Mouse (Mus musculus) embryonic facial prominence, embryonic 13.5 days (tissue): ENCODE measurements at regions not wholly inside any gene's neighbourhood (a gene's known extent, or its start where the extent isn't known, plus 50 kb on each side); places are given as distances from the start of the nearest gene placed in this dataset.

Experiments
- ATAC-seq: fragments of 200-750 bp; cut with Nextera tagmentation; 2 replicates; pipeline ENCODE4 v1.8.0; 2017; ENCODE audit warnings: low read depth; ENCODE audit not compliant: insufficient number of reproducible peaks, insufficient read depth, low FRiP score, low TSS enrichment
- H3K27ac ChIP-seq: fragments of 300-500 bp; sonication (generic); 2 replicates; pipeline ENCODE4 v1.5.1; 2015; ENCODE audit warnings: moderate library complexity, mild to moderate bottlenecking, inconsistent platforms
- H3K27me3 ChIP-seq: fragments of 300-500 bp; sonication (generic); 2 replicates; pipeline ENCODE4 v1.6.1; 2015; ENCODE audit warnings: mild to moderate bottlenecking, inconsistent platforms
- H3K36me3 ChIP-seq: fragments of 300-500 bp; sonication (generic); 2 replicates; pipeline ENCODE4 v1.6.1; 2015; ENCODE audit warnings: mild to moderate bottlenecking, inconsistent platforms
- H3K4me1 ChIP-seq: fragments of 300-500 bp; sonication (generic); 2 replicates; pipeline ENCODE4 v1.6.1; 2015; ENCODE audit warnings: inconsistent platforms
- H3K4me2 ChIP-seq: fragments of 300-500 bp; sonication (generic); 2 replicates; pipeline ENCODE4 v1.6.1; 2015; ENCODE audit warnings: moderate library complexity, mild to moderate bottlenecking, inconsistent platforms
- H3K4me3 ChIP-seq: fragments of 300-500 bp; sonication (generic); 2 replicates; pipeline ENCODE4 v1.5.1; 2015; ENCODE audit warnings: mild to moderate bottlenecking, inconsistent platforms
- H3K9ac ChIP-seq: fragments of 300-500 bp; sonication (generic); 2 replicates; pipeline ENCODE4 v1.6.1; 2015; ENCODE audit warnings: mild to moderate bottlenecking, inconsistent platforms
- H3K9me3 ChIP-seq: fragments of 300-500 bp; sonication (generic); 2 replicates; pipeline ENCODE4 v1.6.1; 2016; ENCODE audit warnings: inconsistent platforms
- WGBS: fragments of 180-500 bp; shearing (Covaris S2); methylation state at CpG from one replicate; pipeline ENCODE4 v1.1.7; 2015; ENCODE audit warnings: mixed read lengths; 5-methylcytosine and 5-hydroxymethylcytosine counted together

DNA sequence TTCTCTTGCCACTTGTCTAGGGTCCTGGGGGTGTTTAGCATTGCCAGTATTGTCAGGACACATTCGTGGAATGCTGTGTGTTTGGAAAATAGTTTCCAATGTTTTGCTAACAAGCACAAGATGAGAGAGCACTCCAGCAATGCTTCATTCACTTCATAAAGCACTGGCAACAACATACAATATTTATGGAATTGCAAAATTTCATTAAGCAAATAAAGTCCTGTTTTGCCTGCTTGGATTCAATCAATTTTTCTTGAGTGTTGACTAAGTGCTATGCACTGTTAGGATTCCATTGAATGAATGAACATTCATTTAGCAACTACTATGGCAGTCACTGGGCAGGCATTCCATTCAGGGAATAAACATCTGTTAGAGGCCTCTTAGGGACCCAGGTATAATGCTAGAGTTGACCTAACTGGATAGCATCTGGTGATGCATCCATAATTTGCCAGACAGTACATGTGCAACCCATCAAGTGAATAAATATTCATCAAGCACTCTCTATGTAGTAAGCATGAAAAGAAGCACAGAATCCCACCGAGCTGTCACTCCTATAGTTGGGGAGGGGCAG lies 171.2 kb upstream of the Klf4 start:
- Histone ChIP-seq H3K4me3 (no peak overlapping the region), H3K36me3 (no peaks in the 10 kb centered on the region), H3K4me2 (no peak overlapping the region), H3K27me3 (no peaks in the 10 kb centered on the region), H3K27ac (no peak overlapping the region), H3K9ac (no peak overlapping the region), H3K4me1 (peaks cover 13% of the 10 kb centered on the region), H3K9me3 (no peaks in the 10 kb centered on the region)
- WGBS, result 51% methylated on average over 2 of the region's 2 CpGs
- ATAC-seq, result no peak

DNA sequence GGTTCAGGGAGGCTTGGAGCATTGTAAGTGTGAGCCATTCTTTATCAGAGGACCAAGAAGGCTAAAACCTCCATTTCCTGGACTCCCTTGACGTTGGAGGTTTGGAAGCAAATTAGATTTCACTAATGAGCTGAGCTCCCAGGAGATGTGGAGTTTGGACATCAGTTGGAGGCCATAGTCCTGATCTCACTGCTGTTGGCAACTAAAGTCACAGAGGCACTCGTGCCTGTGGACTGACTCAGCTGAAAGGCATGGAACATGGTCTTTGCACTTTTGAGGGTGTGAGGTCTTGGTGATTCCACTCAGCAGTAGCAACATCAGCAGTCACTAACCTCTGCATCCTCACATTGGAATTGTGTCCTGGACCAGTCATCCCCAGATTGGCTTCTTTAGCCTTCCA lies 169.1 kb upstream of the Klf4 start:
- no peaks in the 10 kb centered on the region for H3K36me3 ChIP-seq
- H3K9ac ChIP-seq, result no peak overlapping the region
- H3K4me3 ChIP-seq, result no peak overlapping the region
- no peaks in the 10 kb centered on the region for H3K9me3 ChIP-seq
- H3K27ac ChIP-seq, result no peak overlapping the region
- WGBS, result 64% methylated on average over 2 of the region's 2 CpGs
- H3K4me2 ChIP-seq, result no peak overlapping the region
- ATAC-seq, result no peak
- H3K4me1 ChIP-seq, result peaks cover 23% of the 10 kb centered on the region
- no peaks in the 10 kb centered on the region for H3K27me3 ChIP-seq

DNA sequence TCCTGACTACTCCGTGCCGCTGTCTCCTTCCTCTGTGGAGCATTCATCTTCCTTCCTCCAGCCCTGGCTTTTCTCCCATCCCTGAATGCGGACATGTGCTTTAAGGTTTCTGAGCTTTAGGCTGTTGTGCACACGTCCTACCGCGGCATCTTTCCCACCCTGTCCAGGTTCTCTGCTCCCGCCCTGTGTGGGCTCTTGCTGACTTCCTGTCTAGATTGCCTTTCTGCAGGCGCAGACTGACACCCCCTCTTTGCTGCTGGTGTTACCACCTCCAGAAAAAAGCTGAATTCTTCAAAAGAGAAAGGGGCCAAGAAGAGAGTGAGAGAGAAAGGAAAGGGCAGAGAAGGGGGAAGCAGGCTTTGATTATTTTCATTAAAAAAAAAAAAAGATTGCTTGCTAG lies 167.7 kb upstream of the Klf4 start:
- Histone ChIP-seq H3K27ac (no peak overlapping the region), H3K9ac (no peak overlapping the region), H3K4me3 (no peak overlapping the region), H3K36me3 (no peaks in the 10 kb centered on the region), H3K9me3 (no peaks in the 10 kb centered on the region), H3K4me1 (peaks cover 24% of the 10 kb centered on the region), H3K4me2 (no peak overlapping the region), H3K27me3 (no peaks in the 10 kb centered on the region)
- ATAC-seq, result no peak
- 56% methylated on average over 8 of the region's 8 CpGs for WGBS

DNA sequence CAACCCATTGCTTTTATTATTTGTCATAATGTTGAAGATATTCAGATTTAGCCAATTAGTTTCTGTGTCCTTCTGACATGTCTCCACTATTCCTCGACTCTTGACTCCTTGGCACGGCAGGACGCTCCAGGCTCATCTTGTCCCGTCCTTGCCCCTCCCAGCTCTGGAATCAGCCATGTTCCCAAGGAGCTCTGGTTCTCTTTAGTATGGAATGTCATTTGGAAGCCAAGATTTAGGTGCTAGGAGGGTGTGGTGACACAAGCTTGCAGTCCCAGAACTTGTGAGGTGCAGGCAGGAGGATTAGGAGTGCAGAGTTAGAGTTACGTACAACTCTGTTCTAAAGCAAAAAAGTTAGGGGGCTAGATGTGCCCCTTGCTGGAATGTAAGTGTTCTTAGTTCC lies 166.9 kb upstream of the Klf4 start:
- Histone ChIP-seq H3K4me2 (no peak overlapping the region), H3K27ac (no peak overlapping the region), H3K4me1 (peaks cover 28% of the 10 kb centered on the region), H3K9ac (no peak overlapping the region), H3K9me3 (no peaks in the 10 kb centered on the region), H3K4me3 (no peak overlapping the region), H3K36me3 (no peaks in the 10 kb centered on the region), H3K27me3 (no peaks in the 10 kb centered on the region)
- WGBS, result 78% methylated on average over 5 of the region's 5 CpGs
- ATAC-seq, result no peak

DNA sequence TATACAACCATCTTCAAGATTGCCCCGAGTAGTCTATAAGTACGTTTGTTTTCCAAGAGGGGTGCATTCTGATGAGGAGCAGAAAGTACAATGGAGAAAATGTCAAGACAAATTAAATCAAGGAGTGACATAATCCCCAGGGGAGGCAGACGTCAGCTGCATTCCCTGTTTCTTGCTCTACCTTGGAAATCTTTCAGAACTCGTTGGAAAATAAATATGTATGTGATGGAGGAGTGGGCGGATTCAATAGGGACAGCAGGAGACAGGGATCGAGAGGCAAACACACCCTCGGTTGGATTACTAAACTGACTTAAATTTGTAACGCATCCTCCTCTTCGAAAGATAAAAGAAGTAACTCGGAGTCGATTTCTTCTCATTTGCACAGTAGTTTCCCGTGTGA lies 164.8 kb upstream of the Klf4 start:
- ATAC-seq, result no peak
- no peaks in the 10 kb centered on the region for H3K27me3 ChIP-seq
- H3K27ac ChIP-seq, result no peak overlapping the region
- no peaks in the 10 kb centered on the region for H3K36me3 ChIP-seq
- 48% methylated on average over 12 of the region's 12 CpGs for WGBS
- no peaks in the 10 kb centered on the region for H3K9me3 ChIP-seq
- no peak overlapping the region for H3K9ac ChIP-seq
- no peak overlapping the region for H3K4me2 ChIP-seq
- H3K4me3 ChIP-seq, result no peak overlapping the region
- peaks cover 25% of the 10 kb centered on the region for H3K4me1 ChIP-seq

DNA sequence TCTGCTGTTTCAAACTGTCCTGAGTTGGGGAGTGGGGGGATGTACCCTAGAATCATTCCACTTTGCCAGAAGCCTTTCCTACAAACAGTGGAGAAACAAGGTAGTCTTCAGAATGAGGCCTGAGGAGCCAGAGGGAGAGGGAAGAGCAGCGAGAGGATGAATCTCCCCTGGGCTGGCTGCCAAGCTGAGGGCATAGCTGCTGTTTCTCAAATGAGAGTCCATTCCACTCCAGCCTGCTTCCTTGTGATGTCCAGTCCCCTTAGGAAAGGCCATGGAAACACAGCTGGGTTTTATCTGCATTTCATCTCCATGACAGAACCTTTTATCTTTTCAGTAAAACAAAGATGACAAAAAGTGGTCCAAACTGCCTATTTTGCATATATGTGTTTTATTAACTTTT lies 164.2 kb upstream of the Klf4 start:
- Histone ChIP-seq H3K27ac (no peak overlapping the region), H3K4me1 (peaks cover 30% of the 10 kb centered on the region), H3K4me2 (no peak overlapping the region), H3K27me3 (no peaks in the 10 kb centered on the region), H3K4me3 (no peak overlapping the region), H3K9ac (no peak overlapping the region), H3K9me3 (no peaks in the 10 kb centered on the region), H3K36me3 (no peaks in the 10 kb centered on the region)
- WGBS, result 50% methylated on average over 1 of the region's 1 CpGs
- ATAC-seq, result no peak

DNA sequence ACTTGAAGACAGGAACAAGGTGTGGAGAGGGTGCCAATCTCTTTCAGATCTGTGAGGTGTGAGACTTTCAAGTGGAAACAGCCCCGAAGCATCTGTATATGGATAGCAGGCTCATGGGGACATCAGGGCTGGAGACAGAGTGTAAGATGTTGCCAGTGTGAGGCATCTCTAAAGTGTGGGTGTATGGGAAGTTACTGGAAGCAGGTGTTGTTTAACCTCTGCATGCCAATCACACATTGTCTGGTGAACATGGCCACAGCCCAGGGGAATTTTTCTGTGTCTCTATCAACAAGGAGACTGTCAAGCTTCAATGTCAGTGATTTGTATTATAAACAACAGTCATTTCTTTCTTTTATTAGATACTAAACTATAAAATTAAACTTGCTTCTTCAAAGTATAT lies 163.0 kb upstream of the Klf4 start:
- H3K27me3 ChIP-seq, result no peaks in the 10 kb centered on the region
- WGBS, result 89% methylated on average over 1 of the region's 1 CpGs
- no peak overlapping the region for H3K9ac ChIP-seq
- ATAC-seq, result no peak
- H3K36me3 ChIP-seq, result no peaks in the 10 kb centered on the region
- no peak overlapping the region for H3K4me2 ChIP-seq
- H3K4me3 ChIP-seq, result no peak overlapping the region
- H3K9me3 ChIP-seq, result no peaks in the 10 kb centered on the region
- H3K27ac ChIP-seq, result no peak overlapping the region
- peaks cover 30% of the 10 kb centered on the region for H3K4me1 ChIP-seq

DNA sequence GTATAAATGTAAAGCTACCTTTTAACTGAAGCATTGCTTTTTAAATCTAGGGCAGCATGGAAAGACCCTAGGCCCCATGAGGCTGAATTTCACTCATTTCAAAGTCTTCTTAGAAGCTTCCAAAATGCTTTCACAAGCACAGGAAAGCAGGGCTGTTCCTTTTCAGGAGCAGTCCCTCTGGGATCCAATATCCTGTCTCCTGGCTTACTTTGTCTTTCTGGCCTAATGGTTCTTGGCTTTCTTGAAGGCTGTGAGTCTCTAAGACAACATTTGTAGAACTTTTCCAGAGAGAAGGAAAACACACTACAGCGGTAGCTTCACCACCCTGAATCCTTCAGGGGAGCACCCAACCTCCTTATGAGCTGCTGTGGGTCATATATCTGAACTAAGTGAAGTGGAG lies 157.2 kb upstream of the Klf4 start:
- no peaks in the 10 kb centered on the region for H3K9me3 ChIP-seq
- H3K4me3 ChIP-seq, result no peak overlapping the region
- no peaks in the 10 kb centered on the region for H3K27me3 ChIP-seq
- H3K27ac ChIP-seq, result no peak overlapping the region
- ATAC-seq, result no peak
- WGBS, result 75% methylated on average over 1 of the region's 1 CpGs
- no peak overlapping the region for H3K4me2 ChIP-seq
- no peak overlapping the region for H3K9ac ChIP-seq
- H3K36me3 ChIP-seq, result no peaks in the 10 kb centered on the region
- peaks cover 30% of the 10 kb centered on the region for H3K4me1 ChIP-seq

DNA sequence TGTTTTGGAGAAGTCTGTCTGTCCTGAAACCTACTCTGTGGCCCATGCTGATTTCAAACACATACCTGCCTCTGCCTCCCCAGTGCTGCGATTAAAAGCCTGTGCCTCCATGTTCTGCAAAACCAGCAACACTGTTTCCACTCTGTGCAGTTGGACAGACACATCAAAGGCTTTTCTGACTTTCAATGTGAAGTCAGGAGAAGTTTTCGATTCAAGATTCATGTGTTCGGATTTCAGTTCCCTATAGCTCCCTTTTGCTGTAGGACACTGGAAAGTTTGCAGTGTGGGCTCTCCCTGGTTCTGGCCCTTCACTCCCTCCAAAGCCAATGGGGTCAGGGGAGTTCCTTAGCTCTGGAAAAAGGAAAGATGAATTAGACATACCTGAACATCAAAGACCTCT lies 154.5 kb upstream of the Klf4 start:
- no peak for ATAC-seq
- Histone ChIP-seq H3K36me3 (no peaks in the 10 kb centered on the region), H3K4me3 (no peak overlapping the region), H3K4me2 (no peak overlapping the region), H3K27ac (no peak overlapping the region), H3K4me1 (peaks cover 21% of the 10 kb centered on the region), H3K9ac (no peak overlapping the region), H3K9me3 (no peaks in the 10 kb centered on the region), H3K27me3 (no peaks in the 10 kb centered on the region)
- 76% methylated on average over 3 of the region's 3 CpGs for WGBS

DNA sequence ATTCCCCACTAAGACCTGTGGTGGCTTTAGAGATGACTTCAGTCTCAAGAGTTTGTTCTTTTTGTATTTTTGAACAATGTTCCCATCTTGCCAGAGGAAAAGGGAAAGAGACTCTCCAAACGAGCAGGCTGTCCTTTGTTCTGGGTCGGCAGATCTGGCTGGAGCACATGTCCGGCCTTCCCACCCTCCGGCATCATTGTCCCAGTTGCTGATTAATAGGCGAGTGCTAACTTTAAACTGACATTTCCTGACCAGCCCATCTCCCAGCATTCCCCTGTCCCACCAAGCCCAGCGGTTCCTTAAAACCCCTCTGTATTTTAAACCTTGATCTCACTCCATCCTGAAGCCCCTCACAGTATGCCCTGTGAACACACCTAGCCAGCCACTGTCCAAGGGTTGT lies 140.0 kb upstream of the Klf4 start:
- no peaks in the 10 kb centered on the region for H3K27me3 ChIP-seq
- 78% methylated on average over 6 of the region's 6 CpGs for WGBS
- ATAC-seq, result no peak
- peaks cover 4% of the 10 kb centered on the region; the same call in 1 of the 2 replicates for H3K4me1 ChIP-seq
- no peak overlapping the region for H3K4me2 ChIP-seq
- no peaks in the 10 kb centered on the region for H3K9me3 ChIP-seq
- no peak overlapping the region for H3K9ac ChIP-seq
- no peak overlapping the region for H3K27ac ChIP-seq
- H3K4me3 ChIP-seq, result no peak overlapping the region
- H3K36me3 ChIP-seq, result no peaks in the 10 kb centered on the region

DNA sequence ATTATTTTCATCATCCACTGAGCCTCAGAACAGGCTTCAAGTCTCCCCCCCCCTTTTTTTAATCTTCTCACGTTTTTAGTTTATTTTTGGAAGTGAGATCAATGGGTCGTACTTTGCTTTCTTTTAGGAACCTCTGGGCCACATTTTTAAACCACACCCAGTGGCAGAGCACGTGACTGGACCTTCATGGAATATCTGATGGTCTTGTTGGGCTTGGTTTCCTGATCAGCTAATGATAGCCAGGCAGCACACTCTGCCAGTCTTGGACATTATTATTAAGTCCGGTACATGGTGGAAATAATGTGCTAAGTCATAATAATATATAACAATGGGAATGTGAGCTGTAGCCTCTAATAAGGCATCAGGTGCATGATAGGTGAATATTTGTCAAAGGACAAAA lies 138.0 kb upstream of the Klf4 start:
- no peak for ATAC-seq
- H3K4me1 ChIP-seq, result peaks cover 4% of the 10 kb centered on the region; the same call in 1 of the 2 replicates
- no peak overlapping the region for H3K4me2 ChIP-seq
- no peaks in the 10 kb centered on the region for H3K27me3 ChIP-seq
- H3K36me3 ChIP-seq, result no peaks in the 10 kb centered on the region
- no peaks in the 10 kb centered on the region for H3K9me3 ChIP-seq
- H3K27ac ChIP-seq, result no peak overlapping the region
- H3K4me3 ChIP-seq, result no peak overlapping the region
- WGBS, result 73% methylated on average over 4 of the region's 4 CpGs
- no peak overlapping the region for H3K9ac ChIP-seq

DNA sequence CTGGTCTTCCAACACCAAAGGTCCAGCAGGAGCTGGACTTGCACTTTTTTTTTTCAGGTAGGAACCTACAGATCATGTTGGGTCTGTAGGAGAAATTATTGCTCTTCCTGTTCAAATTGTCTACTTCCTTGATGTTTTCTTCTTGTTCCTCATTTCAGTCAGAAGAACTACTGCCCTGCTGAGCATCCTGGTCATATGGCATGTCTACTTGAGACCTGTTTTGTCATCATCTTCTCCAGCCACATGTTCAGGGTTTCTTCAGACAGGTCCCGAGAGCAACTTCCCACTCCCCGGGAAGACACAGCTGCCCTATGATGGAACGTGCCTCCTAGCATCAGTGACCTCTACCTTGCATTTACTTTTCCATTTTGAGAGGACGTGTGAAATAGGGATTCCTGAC lies 132.6 kb upstream of the Klf4 start:
- Histone ChIP-seq H3K4me2 (no peak overlapping the region), H3K9me3 (no peaks in the 10 kb centered on the region), H3K4me3 (no peak overlapping the region), H3K27ac (no peak overlapping the region), H3K36me3 (no peaks in the 10 kb centered on the region), H3K9ac (no peak overlapping the region), H3K4me1 (peaks cover 7% of the 10 kb centered on the region; the same call in 1 of the 2 replicates), H3K27me3 (no peaks in the 10 kb centered on the region)
- ATAC-seq, result no peak
- 89% methylated on average over 4 of the region's 4 CpGs for WGBS

DNA sequence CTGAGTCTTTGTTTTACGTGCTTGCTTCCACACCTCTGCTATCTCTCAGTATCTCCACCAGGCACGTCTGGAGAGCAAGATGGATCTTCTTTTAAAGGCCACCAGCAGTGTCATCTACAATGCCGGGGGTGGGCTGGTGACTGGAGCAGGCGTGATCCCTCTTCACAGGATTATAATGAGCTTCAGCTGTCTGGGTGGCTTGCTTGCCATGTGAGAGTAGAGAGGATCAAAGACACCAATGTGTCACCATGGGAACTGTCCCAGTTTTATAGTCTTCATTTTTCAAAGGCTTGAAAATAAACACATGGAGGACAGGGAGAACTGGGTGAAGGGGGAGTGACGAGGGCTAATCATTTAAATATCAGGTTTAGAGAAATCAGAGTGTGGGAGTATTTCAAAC lies 131.6 kb upstream of the Klf4 start:
- Histone ChIP-seq H3K9ac (no peak overlapping the region), H3K9me3 (no peaks in the 10 kb centered on the region), H3K27me3 (no peaks in the 10 kb centered on the region), H3K4me3 (no peak overlapping the region), H3K4me1 (peaks cover 7% of the 10 kb centered on the region; the same call in 1 of the 2 replicates), H3K27ac (no peak overlapping the region), H3K36me3 (no peaks in the 10 kb centered on the region), H3K4me2 (no peak overlapping the region)
- ATAC-seq, result no peak
- 40% methylated on average over 5 of the region's 5 CpGs for WGBS
